Mouse (Mus musculus) kidney, postnatal 10 days (tissue): ENCODE data around the gene Tns3.

Experiments
- DNase-seq: peaks from one replicate; pipeline ENCODE4 v3.0.0; 2021; ENCODE audit warnings: mixed read lengths

The Tns3 gene

DNA sequence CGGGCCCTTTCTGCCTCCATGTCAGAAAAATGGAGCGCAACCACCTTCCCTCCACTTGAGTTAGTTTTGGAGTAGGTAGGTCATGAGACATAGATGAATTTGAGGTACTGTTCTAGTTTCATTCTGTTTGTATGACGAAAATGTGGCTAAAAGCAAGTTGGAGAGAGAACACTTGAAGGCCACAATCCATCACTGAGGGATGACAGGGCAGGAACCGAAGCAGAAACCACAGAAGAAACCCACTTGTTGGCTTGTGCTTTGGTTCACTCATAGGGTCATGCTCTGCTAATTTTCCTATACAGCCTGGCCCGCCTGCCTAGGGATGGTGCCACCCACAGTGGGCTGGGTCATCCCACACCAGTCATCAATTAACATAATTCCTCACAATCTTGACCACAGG, 14.9 kb upstream of the Tns3 start:
- DNase-seq = no peak

- DNase-seq = no peak
These were observed 14.1 kb upstream of the Tns3 start for GRCm38 (mm10) chr11:8678260-8678995.

DNA sequence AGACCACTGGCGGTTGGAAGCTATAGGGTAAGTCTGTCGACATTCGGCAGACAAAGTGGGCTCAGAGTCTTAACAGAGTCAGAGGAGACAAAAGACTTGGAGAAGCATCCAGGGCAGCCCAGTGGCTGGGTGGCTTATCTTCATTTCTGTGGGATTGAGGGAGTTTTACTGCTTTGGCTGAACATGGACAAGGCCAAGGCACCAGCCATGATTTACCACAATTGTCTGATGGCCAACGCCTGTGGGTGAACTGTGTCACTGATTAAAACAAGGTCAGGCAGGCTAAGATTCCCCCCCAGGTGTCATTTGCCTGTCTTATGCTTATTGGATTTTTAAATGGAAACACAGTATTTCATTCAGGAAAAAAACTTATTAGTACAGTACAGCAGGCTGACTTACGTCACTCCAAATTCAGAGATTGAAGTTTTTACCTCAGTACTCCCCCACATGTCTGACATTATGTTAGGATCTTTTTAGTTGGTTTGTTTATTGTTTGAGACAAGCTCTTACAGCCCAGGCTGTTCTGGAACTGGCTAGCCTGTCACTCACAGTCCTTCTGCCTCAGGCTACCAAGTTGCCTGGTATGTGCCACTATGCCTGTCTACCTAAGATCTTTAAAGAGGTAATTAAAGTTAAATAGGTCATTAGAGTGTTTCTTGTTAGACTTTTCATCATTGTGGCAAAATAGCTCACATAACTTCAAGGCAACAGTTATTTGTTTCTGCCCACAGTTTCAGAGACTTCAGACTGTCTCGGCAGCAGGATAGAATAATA, 11.6 kb upstream of the Tns3 start:
- no peak for DNase-seq

DNA sequence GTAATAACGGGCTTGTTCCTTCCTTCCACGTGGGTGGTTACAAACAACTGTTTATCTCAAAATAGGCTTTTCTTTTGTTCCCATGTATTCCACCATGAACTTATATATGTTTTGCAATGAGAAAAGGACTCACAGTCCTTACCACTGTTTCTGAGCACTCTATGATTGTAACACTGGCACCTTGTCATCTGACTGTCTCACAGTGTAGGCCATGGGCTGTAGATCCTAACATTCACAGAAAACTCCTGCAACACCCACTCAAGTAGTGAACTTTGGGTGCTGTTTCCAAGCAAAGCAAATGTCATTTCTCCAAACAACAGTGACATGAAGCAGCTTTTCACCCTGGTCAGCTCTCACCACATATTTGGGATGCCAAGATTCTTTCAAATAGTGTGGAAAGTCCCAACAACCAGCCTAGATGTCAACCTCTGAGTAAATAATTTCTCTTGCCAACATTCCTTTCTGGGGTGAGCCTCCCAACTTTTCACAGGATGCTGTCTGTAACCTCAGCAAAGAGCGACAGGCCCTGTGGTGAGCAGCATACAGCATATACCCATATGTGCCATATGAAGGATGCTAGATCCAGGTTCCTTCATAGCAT, 10.3 kb upstream of the Tns3 start:
- no peak for DNase-seq

DNA sequence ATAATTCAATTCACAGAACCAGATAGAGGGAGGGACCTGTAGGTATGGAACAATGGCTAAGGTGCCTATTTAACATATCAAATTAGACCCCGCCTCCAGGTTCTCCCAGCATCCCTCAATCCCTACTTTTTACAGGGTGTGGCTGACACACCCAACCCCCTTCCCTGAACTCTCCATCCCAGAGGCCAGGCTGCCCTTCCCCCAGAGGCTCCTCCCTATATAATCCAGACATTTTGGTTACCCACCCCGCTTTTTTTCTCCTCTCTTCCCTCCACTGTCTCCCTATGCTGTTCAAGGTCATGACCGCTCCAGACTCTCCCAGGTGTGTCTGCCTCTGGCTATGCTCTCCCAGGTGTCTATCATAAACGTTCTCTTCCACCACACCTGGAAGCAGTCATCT, 7.4 kb upstream of the Tns3 start:
- DNase-seq = no peak

DNA sequence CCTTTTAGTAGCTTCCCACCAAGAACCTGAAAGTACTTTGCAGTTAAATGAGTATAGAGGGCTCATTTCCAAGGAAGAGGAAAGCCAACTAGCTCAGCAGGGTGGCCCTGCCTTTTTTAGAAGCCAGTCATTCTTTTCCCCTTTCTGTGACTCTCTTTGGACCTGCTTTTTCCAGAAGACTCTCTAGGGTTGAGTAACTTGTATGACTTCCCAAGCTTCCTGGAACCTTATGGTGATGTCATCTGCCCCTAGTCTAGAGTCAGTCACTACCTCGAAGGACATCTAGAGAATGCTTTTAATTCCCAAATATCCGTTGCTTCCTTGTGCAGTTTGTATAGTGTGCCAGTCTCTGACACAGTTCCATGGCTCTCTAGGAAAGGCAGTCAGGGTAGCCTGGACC, 4.8 kb upstream of the Tns3 start:
- no peak for DNase-seq

GRCm38 (mm10) chr11:8664797-8665196, 462 bp upstream of the Tns3 start:
- DNase-seq = no peak

DNA sequence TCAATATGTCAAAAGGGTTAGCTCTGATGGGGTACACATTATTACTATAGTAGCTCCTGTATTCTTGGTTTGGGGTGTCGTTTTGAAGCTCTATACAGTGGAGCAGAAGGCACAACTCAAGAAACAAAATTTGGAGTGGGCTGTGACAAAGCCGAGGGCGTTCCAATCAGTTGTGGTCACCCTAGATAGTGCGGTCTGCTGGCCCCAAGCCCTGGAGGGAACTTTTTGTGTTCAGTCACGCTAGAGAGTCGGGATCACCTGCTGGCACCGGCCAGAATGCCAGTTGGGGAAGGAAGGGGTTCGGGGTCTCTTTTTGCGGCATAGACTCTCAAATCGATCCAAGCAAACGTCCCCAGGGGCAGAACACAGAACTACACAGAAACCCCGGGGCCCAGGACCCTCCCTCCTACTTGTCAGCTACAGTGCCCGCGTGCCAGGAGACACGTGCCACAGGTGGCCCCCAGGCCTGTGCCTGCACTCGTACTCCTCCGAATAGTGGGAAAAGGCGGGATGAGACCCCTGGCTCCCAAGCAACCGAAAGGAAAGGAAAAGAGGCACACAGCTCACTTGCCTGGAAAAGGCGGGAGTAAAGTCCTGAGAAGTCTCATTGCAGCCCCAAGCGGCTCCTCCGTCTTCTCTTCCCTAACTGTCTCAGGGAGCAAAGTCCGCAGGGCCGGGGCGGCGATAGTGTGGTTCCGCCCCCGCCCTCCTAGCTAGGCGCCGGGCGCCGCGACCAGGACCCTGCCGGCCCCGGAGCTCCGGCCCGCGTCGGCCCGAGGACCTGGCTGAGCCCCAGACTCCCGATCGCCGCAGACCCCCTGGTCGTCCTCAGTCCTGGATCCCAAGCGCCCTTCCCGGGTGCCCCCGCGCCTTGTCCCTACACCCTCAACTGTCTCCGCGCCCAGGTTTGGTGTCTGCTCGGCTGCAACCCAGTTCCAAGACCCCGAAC, 617 bp downstream of the Tns3 start:
- peak; percentile 87 for DNase-seq

DNA sequence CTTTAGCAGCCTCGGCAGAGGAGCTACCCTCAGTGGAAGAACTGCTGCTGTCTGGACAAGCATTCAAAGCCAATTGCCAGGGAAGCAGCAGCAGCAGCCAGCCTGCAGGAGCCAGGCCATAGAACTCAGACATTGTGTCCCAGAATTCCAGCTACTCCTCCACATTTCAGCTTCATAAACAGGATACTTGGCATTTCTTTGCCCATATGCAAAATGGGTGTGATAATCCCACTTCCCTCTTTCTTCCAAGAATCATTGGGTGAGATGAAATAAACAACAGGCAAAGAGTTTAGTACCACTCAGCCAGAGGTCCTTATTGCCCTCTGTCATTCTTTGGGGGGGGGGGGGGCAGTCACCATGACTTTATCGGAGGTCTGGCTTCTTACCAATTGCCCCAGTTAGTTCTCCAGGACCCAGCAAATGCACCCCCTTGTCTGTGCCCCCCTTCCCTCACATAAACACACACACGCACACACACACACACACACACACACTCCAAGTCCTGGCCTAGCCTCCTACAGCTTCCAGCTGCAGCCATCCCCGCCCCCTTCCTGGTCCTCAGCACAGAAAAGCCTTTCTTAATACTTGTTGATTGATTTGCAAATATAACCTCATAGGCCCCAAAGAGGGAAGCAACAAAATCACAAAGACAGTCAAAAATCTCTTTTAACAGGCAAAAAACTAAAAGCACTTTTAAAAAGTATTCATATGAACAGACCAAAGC, 1.5 kb downstream of the Tns3 start:
- peak; percentile 74 for DNase-seq

GRCm38 (mm10) chr11:8660951-8661350, 3.4 kb downstream of the Tns3 start:
- DNase-seq = no peak

DNA sequence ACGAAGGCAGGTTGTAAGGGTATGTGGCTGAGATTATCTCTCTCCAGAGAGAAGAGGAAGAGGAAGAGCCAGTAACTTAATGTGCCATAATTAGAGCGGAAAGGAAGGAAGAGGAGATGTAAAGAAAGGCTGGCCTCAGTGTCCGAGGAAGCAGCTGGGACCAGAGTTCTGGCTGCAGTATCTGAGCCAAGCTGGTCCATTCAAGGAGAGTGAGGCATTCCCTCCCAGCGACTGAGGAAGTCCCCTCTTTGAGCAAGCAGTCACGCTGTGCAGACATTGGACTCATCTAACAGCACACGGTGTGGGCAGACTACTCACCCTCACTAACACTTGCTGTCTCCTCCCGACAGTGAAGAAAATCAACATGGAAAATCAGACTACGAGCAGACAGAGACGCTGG, 4.5 kb downstream of the Tns3 start:
- DNase-seq = peak; percentile 51

DNA sequence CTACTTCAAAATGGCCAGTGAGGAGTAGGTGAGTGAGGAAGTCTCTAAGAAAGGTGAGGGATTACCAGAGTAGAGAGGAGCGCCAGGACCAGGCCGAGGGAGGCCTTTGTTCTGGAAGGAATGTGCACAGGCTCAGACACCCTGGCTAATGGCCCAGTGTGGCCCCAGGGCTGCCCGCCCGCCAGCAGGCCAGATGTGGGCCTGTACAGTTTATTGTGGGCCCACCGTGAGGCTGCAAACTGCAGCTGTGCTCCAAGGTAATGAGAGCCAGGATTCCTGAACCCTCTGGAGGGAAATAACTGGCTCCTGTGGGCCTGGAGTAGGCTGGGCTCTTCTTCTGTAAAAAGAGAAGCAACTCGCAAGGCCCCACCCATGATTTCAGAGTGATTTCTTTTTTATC, 5.3 kb downstream of the Tns3 start:
- peak; percentile 55 for DNase-seq

DNA sequence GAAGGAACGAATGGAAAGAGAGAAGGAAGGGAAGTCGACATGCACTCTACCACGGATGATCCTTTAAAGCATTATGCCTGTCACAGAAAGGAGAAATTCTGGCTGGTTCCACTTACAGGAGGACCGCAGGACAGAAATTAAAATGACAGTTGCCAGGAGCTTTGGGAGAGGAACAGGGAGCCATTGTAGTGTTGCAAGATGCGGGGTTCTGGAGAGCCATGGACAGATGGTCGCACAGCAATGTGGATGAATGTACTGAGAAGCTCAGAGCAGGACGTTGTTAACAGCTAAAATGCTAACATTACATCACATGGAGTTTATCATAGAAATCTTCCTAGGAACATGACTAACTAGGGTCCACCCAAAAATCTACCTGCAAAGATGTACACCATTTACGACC, 6.8 kb downstream of the Tns3 start:
- no peak for DNase-seq

DNA sequence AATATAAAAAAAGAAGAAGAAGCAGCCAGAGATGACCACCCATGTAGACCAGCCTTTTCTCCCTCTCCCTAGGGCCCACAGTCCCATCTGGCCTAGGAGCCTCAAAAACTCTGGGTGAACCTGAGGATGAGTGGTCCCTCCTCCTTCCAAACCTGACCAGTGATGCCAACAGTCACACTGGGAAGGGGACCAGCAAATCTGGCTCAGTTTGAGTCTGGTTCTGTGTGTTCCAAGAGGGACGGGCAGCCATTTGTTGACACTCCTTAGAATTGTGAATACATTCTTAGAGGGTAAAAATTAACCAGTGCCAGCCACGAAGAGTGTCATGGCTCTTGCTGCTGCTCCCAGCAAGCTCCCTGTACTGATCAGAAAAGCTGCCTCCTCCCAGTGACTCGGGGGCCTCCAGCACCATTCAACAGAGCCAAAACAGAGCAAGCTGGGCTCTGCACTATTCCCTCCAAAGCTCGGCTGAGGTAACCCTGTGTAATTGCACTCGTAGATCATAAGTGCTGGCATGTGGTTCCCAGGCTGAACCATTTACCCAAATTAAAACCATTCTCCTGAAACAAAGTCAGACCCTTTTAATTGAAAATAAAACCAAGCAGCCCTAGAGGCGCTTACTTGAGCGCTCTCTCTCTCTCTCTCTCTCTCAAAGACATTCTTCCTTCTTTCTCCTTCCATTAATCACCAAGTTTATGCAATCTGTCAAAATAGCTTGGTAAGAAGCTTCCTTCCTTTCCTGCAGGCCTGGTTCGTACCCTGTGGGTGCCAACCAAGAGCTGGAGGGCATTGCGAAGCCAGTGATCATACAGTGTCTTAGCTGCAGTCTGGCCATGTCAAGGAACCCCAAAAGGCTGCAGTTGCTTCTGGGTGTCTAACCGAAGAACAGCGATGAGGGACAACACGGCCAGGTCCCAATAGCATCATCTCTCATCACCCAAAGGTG, 7.6 kb downstream of the Tns3 start:
- DNase-seq = no peak

- peak; percentile 61 for DNase-seq
These were observed 10.5 kb downstream of the Tns3 start for GRCm38 (mm10) chr11:8653800-8654295.

GRCm38 (mm10) chr11:8652792-8653645, 11.3 kb downstream of the Tns3 start:
- no peak for DNase-seq

- no peak for DNase-seq
These were observed 12.1 kb downstream of the Tns3 start for GRCm38 (mm10) chr11:8652116-8652714.

DNA sequence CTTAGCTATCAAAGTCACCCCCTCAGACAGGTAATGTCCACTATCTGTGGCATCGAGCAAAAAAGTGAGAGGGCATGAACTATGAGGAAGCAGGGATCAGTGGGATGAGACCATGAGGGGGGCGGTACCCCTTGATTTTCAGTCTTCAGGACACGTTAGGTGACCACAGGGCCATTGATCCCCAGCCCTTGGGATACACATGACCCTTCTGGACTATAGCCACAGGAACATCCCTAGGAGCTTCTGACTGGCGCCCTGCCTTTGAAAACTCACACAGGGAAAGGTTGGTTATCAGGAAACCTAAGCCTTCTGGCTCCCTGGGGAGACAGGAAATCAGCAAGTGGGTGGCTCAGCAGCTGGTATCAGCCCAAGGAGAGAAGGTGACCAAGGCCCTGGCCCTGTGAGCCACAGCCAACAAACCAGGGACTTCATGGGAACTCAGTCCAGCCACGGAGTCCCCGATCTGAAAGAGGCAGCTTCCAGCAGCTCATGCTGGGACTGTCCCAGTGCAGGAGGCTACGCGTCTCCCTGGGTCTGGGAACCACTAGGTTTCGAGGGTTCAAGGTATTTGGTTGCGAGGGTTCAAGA, 12.8 kb downstream of the Tns3 start:
- no peak for DNase-seq

GRCm38 (mm10) chr11:8645609-8646008, 18.7 kb downstream of the Tns3 start:
- DNase-seq = peak; percentile 15
